Mouse (Mus musculus): ENCODE measurements at regions not wholly inside any gene's neighbourhood (a gene's known extent, or its start where the extent isn't known, plus 50 kb on each side); places are given as distances from the start of the nearest gene placed in this dataset.
A peak's percentile ranks its signal among the peaks of the same experiment; 100 is the strongest.

DNA sequence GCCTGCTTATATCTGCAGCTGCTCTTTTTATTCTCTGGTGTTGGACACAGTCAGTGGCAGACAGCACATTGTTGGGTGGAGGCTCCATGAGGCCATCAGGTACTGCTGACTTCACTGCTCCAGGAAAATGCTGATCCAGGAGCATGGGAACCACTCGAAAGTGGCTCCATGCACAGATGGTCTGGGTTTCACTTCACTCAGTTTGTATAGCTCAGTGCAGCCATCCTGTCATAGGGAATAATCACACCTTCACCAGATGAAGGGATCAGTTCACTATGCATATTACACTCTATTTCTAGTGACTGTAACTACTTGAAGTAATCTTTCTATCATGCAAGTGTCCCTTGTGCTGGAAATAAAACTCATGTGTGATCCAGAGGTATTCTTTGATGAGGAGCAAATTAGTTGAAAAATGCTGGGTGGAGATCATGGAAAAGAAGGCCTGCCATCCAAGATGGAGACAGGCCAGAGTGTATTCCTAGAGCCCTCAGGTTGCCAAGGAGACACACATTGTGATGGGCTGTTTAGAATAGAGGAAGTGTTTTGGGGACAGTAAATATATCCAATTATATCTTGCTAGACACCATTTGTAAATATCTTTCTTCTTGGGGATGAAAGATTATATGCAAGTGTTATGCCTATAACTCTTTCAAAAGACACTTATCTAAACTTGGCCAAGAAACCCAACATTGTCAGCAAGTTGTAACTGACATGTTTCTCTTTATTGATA is 103.7 kb upstream of the Arhgap42 start:
- no peak for DNase-seq (ENCODE audit: low read depth, low spot score)

GRCm38 (mm10) chr9:9318624-9319023 is 79.7 kb upstream of the Arhgap42 start:
- no peak for DNase-seq (ENCODE audit: low read depth, low spot score)

DNA sequence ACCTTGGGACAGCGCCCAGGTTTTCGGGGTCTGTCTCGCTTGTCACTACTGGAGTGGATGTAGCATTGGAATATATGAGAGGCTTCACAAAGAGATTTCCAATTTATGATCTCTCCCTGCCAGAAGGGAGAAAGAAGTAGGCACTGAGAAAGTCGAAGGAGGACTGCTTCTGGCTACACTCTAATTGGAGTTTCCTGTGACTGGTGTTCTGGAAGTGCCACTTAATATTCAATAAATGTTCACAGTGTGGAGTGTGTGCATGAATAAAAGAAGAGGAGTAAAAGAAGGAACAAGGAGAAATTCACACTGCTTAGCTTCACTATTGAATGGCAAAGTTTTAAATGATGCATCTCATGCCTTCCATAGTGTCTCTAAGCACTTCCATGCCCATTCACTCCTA is 77.1 kb upstream of the Arhgap42 start:
- no peak for DNase-seq (ENCODE audit: low read depth, low spot score)

DNA sequence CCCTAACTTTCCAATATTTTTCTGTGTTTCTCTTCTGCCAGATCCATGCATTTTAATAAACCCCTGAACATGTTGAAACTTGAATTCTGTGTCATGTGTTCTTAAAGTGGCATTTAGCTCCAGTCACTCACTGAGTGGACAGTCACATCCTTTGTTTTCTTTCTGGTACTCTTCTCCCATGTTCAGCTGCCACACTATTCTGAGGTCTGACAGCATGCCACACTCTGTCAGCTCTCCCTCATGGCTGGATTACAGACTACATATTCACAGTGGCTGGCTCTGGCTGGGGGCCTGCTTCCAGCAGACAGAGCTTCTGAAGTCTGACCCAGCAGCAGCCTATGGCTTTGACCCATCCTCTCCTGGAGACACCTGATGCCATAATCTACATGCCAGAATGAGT is 73.4 kb upstream of the Arhgap42 start:
- no peak for DNase-seq (ENCODE audit: low read depth, low spot score)

GRCm38 (mm10) chr9:9311627-9312265 is 72.8 kb upstream of the Arhgap42 start:
- DNase-seq (ENCODE audit: low read depth, low spot score): no peak

DNA sequence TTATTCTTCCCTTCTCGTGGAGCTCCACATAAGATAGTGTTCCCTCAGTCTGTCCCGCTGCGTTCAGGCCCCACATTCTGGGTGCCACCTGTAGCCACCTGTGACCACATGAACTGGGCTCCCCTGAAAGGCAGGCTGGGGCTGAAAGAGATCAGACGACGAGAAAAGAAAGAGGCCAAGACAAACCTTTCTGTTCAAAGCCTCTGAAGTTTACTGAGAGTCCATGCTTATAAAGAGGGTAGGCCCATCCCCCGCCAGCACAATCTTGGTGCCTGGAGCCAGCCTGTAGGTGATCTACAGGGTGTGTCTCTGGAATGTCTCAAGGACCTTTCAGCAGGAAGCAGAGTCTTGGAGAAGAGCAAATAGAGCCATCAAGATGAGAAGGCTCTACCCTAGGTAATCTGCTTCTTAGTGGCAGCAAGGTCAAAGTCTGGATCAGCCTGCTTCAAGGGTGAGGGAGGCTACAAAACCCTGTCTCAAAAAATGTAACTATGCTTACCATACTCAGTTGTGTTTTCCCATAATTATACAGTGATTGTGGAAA is 72.2 kb upstream of the Arhgap42 start:
- DNase-seq (ENCODE audit: low read depth, low spot score): peak; percentile 2

DNA sequence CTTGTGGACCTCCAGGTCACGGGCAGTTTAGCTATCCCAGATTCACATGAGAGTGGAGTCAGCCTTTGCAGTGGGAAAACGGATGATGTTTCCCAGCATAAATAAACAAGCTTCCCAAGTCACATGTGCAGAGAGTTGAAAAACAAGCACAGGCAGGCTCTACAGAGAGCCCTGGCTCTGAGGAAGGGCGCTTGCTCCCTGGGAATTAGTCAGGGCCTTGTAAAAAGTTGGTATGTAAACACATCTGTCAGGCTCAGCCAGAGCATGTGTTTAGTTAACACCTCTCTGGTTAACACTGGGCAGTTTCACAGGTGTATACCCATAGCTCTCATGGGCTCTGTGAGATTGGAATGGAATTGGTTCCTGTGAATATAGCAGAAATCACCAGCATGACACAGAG is 51.9 kb upstream of the Arhgap42 start:
- DNase-seq (ENCODE audit: low read depth, low spot score): no peak

DNA sequence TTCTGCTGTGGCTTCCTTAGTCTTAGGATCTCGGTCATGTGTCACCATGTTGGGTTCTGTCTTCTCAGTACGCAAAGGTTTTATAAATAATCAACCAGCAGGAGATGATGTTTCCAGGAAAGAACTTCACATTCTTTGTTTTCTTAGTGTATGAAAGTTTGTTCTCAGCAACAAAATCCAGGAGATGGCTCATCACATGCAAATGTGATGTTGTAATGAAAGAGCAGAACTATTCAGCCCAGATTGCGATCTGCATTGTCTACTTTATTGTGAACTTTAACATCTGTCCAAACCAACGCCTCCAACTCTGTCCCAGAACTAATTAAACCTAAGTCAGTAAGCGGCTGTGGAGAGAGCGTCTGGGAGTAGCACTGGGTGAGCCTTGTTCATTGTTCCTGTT is 50.7 kb upstream of the Arhgap42 start:
- no peak for DNase-seq (ENCODE audit: low read depth, low spot score)
